Mouse (Mus musculus): Measurements from ENCODE around the gene Cln6. TPM values are rescaled to one million over a fixed set of nuclear protein-coding genes. Genes with fewer than 3 reads are reported as not detected.

The Cln6 gene
- 19.6 and 22.7 TPM in 2 replicates for polyA plus RNA-seq (2015; fragmentation: Nextera tagmentation; extraction: Ambion mirVana)

DNA sequence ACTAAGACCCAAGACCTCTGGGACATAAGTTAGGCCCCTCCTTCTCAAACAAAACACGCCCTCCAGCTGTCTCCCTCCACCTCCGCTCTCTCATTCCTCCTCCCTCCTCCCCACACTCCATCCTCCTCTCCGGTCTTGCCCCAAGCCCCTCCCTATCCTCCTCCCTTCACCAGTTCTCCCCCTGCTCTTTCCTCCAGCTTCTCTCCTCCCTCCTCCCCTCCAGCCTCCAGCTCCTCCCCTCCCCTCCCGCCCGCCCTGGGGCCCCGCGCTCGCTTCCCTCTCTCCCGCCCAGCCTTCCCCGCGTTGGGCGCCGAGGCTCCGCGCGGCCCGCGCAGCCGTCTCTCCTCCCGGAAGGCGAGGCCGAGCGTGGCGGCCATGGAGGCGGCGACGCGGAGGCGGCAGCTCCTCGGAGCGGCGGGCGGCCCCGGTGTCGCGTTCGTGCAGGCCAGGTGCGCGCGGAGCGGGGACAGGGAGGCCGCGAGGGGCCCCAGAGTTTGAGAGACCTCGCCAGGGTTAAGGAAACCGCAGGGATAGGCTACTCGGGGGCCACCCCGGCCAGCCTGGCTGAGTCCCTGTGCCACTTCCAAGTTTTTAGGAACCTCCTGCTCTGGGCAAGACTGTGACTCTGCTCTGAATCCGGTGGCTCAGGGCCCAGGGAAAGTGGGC lies at the start of gene Cln6:
Gene Cln6 (plus strand): TSS at position 280 of the 666 bp plus-strand sequence.

DNA sequence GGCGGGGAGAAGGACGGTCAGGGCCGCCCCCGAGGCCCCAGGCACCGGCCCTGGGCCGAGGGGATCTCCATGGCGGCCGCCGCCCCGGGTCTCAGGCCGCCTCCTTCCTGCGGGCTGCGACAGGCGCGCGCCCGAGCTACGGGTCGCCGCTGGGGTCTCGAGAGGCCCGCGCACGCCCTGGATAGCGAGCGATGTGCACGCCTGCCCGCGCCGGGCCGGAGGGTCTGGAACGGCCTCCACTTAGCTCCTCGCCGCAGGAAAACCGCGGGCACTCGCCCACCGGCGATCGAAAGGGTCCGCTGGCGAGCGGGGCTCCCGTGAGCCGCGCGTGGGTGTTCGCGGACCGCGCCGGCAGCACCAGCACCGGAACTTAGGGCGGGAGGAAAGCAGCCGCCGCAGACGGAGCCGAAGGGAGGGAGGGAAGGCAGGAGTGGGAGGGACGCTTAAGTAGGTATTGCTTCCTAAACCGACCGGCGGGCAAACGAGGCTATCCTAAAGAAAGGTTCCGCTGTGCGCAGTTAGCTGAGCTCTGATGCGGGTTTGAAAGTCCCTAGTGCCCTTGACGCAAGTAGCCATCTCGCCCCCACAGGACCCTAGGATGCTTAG lies 27.0 kb upstream of the Cln6 start, which contains the start of gene Fem1b:
Gene Fem1b (minus strand): TSS at position 419 of the 606 bp plus-strand sequence.

DNA sequence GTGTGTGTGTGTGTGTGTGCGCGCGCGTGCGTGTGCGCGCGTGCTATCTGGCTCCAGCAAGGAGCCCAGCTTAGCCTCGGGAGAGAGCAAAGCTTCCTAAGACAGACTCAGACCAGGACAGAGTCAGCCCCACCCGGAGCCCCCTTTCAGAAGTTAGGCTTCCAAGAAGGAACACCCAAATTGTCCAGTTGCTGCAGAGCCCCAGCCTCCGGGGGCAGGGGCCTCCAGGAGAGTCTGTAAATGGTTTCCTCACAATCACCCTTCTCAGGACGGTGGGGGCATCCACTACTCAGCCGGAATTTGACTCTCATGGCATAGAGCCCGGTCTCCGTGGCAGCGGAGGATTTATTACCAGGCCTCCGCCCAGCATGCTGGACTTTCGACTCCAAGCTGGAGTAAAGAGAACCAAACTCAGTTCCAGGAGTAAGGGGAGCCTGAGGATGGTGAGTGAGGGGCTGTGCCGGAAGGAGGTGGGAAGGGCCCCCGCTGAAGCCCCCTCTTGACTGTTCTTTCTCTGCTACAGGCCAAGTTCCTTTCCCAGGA lies 19.2 kb downstream of the Cln6 start, which contains the start of gene Calml4:
Gene Calml4 (plus strand): TSS at position 362 of the 543 bp plus-strand sequence.

Other genes with a start within 250 kb of the Cln6 start
- gene Itga11, start 161.0 kb upstream of the Cln6 start, polyA plus RNA-seq (2015; fragmentation: Nextera tagmentation; extraction: Ambion mirVana) = 1.5 and 1.8 TPM in 2 replicates
- 9.7 and 11.9 TPM in 2 replicates for gene Fem1b, start 26.9 kb upstream of the Cln6 start, polyA plus RNA-seq (2015; fragmentation: Nextera tagmentation; extraction: Ambion mirVana)
- gene Calml4, start 19.3 kb downstream of the Cln6 start, polyA plus RNA-seq (2015; fragmentation: Nextera tagmentation; extraction: Ambion mirVana) = 40.9 and 83.7 TPM in 2 replicates
- gene Pias1, start 149.1 kb downstream of the Cln6 start, polyA plus RNA-seq (2015; fragmentation: Nextera tagmentation; extraction: Ambion mirVana) = 32.5 and 43.9 TPM in 2 replicates

Data from adrenal gland, postnatal 0 days (tissue).